Mouse (Mus musculus) naive thymus-derived CD4-positive, alpha-beta T cell, adult 2 months (primary cell): ENCODE results near the gene Clec9a.

Experiments used
- DNase-seq: peaks from one replicate; pipeline ENCODE4 v3.0.0-alpha.2; 2011; ENCODE audit warnings: low read depth

Gene Clec9a

GRCm38 (mm10) chr6:129425217-129425616, 16.6 kb downstream of the Clec9a start:
- no peak for DNase-seq

GRCm38 (mm10) chr6:129425812-129426211, 17.1 kb downstream of the Clec9a start:
- no peak for DNase-seq

- no peak for DNase-seq
These were observed 18.6 kb downstream of the Clec9a start for GRCm38 (mm10) chr6:129427281-129427680.

GRCm38 (mm10) chr6:129434239-129434638, 25.6 kb downstream of the Clec9a start:
- DNase-seq: peak; percentile 9

- no peak for DNase-seq
These were observed 27.4 kb downstream of the Clec9a start for GRCm38 (mm10) chr6:129436025-129436424.

- no peak for DNase-seq
These were observed 29.4 kb downstream of the Clec9a start for GRCm38 (mm10) chr6:129438033-129438432.

GRCm38 (mm10) chr6:129449743-129450142, 41.1 kb downstream of the Clec9a start:
- DNase-seq: no peak

GRCm38 (mm10) chr6:129451411-129452039, 42.9 kb downstream of the Clec9a start, which contains the start of gene Clec1a:
Clec1a (minus strand) TSS chr6:129452000.
- no peak for DNase-seq

- no peak for DNase-seq
These were observed 62.7 kb downstream of the Clec9a start for GRCm38 (mm10) chr6:129471386-129471785.

- no peak for DNase-seq
These were observed 64.0 kb downstream of the Clec9a start for GRCm38 (mm10) chr6:129472627-129473026.
